Mouse (Mus musculus) liver, embryonic 14 days (tissue): ENCODE results near the gene Islr. TPM values are rescaled to one million over a fixed set of nuclear protein-coding genes. Genes with fewer than 3 reads are reported as not detected.

Source experiments
- polyA plus RNA-seq: library from polyadenylated mRNA; depleted of rRNA; stranded (reverse); fragments of >200 nt; gene quantifications from 2 replicates; pipeline ENCODE4 v1.2.3, GENCODE M21; 2012; rRNA removed

The Islr gene
- polyA plus RNA-seq: 2.4 and 5.0 TPM in 2 replicates

DNA sequence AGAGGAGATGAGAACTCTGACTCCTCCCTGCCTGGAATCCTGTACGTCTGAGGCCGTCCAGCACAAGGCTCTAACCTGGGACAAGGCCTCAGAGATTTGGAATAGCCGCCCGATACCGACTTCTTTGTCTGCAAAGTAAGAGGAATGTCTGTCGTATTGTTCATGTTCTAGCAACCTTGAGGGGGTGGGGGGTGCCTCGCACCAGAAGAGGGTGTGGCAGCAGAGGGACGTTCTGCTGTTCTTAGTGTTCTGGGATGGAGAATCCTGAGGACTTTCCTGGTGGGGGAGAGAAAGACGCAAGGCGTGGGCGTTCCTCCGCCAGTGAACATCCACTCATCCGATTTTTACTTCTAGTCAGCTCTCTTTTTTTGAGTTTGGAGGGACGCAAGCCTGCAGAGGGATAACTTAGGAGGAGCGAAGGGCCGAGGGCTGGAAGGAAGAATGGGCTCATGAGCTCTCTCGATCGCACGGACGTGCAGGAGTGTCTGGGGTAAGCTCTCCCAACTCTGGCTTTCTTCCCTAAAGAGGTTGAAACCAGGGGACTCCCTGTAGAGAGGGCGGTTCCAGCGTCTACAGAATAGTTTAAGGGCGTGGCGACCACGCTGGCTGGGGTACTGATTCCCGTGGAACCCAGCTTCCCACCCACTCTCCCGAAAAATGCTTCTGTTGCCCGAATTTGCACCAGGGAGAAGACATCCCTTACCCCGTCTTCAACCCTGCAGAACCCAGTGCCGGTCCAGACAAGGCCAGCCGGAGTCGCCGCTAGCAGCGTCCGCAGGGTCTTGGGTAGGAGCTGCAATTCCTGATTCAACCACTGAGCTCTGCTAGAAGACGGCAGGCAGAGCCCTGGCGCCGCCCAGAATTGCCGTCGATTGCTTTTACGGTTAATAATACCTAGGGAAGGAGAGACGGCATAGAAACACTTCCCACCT is at the start of gene Islr, which contains the start of gene Islr2:
TSS of gene Islr (minus strand) at position 791 of the 932 bp plus-strand sequence.
TSS of gene Islr2 (minus strand) at position 804 of the 932 bp plus-strand sequence.

DNA sequence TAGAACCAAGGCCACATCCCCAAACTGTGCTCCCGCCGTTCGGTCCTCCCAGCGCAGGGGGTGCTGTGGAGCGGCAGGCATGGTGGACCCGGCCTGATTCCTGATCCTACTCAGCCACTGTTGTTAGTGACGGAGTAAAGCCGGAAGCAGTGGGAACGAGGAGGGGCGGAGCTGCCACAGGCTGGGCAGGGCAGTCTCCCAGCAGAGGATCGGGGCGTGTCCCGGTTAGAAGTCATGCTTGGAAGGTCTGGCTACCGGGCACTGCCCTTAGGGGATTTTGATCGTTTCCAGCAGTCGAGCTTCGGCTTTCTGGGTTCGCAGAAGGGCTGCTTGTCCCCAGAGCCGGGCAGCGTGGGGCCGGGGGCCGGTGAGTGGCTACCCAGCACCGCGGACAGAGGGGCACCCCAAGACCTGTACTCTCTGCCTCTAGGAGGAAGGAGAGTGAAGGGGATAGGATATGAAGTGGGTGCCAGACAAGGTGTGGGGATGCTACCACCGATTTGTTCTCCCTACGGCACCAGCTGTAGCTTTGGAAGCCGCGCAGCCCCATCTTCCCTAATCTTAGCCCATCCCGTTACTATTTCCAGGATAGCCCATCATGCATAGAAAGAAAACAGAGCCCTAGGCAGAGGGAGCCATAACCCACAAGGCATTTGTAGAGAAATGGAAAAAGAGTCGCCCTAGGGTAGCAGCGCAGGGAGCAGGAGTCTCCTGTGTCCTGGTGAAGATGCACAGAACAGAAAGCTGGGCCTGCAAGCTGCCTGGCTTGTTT is 49.1 kb upstream of the Islr start, which contains the start of gene Stoml1:
TSS of gene Stoml1 (plus strand) at position 132 of the 772 bp plus-strand sequence.

GRCm38 (mm10) chr9:58249592-58250192 is 45.6 kb upstream of the Islr start, which contains the start of gene Pml:
Gene Pml, minus strand, starts transcription at chr9:58249786.

DNA sequence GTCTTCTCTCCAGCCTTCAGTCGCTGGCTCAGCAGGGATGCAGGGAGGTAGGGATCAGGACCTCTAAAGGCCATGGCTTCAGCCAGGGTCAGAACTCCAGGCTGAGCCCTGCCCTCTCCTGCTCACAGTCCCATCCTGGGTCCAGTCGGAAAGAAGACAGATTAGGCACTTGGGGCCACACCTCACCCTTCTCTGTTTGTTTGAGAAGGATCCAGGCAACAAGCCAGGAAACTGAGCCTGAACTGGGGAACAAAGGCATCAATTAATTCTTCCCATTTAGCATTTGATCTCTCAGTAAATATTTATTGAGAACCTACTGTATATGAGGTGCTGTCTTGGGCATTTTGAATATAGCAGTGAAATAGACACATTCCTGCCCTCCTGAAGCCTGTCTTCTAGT is 85.4 kb downstream of the Islr start, which contains the start of gene Ccdc33:
TSS of gene Ccdc33 (minus strand) at position 153 of the 400 bp plus-strand sequence.

Other genes with a start within 250 kb of the Islr start
- gene Cyp11a1, start 197.9 kb downstream of the Islr start, polyA plus RNA-seq: 0.21 and 0.23 TPM in 2 replicates
- gene Stra6, start 140.5 kb downstream of the Islr start, polyA plus RNA-seq: 0.03 and 0.05 TPM in 2 replicates
- gene Ccdc33, start 85.5 kb downstream of the Islr start, polyA plus RNA-seq: not detected in 2 replicates
- 0.05 and 0.16 TPM in 2 replicates for gene Islr2, start within 50 bp of the Islr start, polyA plus RNA-seq
- gene Pml, start 45.5 kb upstream of the Islr start, polyA plus RNA-seq: 14.0 and 19.8 TPM in 2 replicates
- 3.2 and 3.8 TPM in 2 replicates for gene Stoml1, start 48.9 kb upstream of the Islr start, polyA plus RNA-seq
- gene Loxl1, start 108.9 kb upstream of the Islr start, polyA plus RNA-seq: 0.82 and 1.7 TPM in 2 replicates
- not detected in 2 replicates for gene Tbc1d21, start 166.1 kb upstream of the Islr start, polyA plus RNA-seq